Mouse (Mus musculus) ES-E14 (cell line): Measurements from ENCODE around the gene Tbpl1. TPM values are rescaled to one million over a fixed set of nuclear protein-coding genes. Genes with fewer than 3 reads are reported as not detected.

Experiments
- DNase-seq: peaks from one replicate; pipeline ENCODE4 v3.0.0-alpha.2; 2013; ENCODE audit warnings: low read depth, low spot score
- H3K27ac ChIP-seq: 2 replicates; pipeline ENCODE4 v1.5.1; 2012; ENCODE audit warnings: low read depth, mild to moderate bottlenecking, low read length, moderate library complexity, mixed read lengths; ENCODE audit not compliant: poor library complexity, insufficient read depth, severe bottlenecking
- H3K36me3 ChIP-seq: 2 replicates; pipeline ENCODE4 v1.6.1; 2012; ENCODE audit warnings: mild to moderate bottlenecking, low read length, moderate library complexity, mixed read lengths; ENCODE audit not compliant: control insufficient read depth, poor library complexity, insufficient read depth, severe bottlenecking
- H3K4me1 ChIP-seq, 2 experiments: fragments of 150-350 bp in 1 of 2; sonication (generic) in 1 of 2; 2 replicates each; pipeline ENCODE4 v1.6.1; 2012; ENCODE audit warnings: low read length in 2 of 2, mild to moderate bottlenecking in 1 of 2, mixed read lengths in 1 of 2; ENCODE audit not compliant: control insufficient read depth in 2 of 2, insufficient read depth in 2 of 2, poor library complexity in 1 of 2
- H3K4me3 ChIP-seq, 2 experiments: fragments of 150-350 bp in 1 of 2; sonication (generic) in 1 of 2; 2 replicates each; pipeline ENCODE4 v1.5.1; 2012; ENCODE audit warnings: low read length in 2 of 2, low read depth in 1 of 2, mild to moderate bottlenecking in 1 of 2, mixed read lengths in 1 of 2; ENCODE audit not compliant: insufficient read depth in 1 of 2, poor library complexity in 1 of 2, severe bottlenecking in 1 of 2
- H3K9ac ChIP-seq: 2 replicates; pipeline ENCODE4 v1.6.1; 2012; ENCODE audit warnings: low read depth, mild to moderate bottlenecking, low read length, mixed read lengths; ENCODE audit not compliant: poor library complexity, insufficient read depth, severe bottlenecking
- H3K9me3 ChIP-seq: fragments of 150-350 bp; sonication (generic); 2 replicates; pipeline ENCODE4 v1.6.1; 2012; ENCODE audit warnings: low read depth, mild to moderate bottlenecking, low read length; ENCODE audit not compliant: control insufficient read depth, insufficient read depth
- CHD2 ChIP-seq: IDR thresholded peaks from 2 replicates; pipeline ENCODE4 v1.6.1; 2014; ENCODE audit warnings: mild to moderate bottlenecking, low read depth, low read length, inconsistent platforms
- HCFC1 ChIP-seq: IDR thresholded peaks from 2 replicates; pipeline ENCODE4 v1.6.1; 2012; ENCODE audit warnings: low read length, inconsistent platforms, borderline replicate concordance; ENCODE audit not compliant: insufficient read depth
- MAFK ChIP-seq: IDR thresholded peaks from 2 replicates; pipeline ENCODE4 v1.6.1; 2014; ENCODE audit warnings: mild to moderate bottlenecking, low read depth, low read length, inconsistent platforms; ENCODE audit not compliant: insufficient read depth
- ZC3H11A ChIP-seq: IDR thresholded peaks from 2 replicates; pipeline ENCODE4 v1.6.1; 2012; ENCODE audit warnings: low read depth, mild to moderate bottlenecking, inconsistent platforms, low read length, borderline replicate concordance
- ZNF384 ChIP-seq: IDR thresholded peaks from 2 replicates; pipeline ENCODE4 v1.6.1; 2012; ENCODE audit warnings: low read depth, low read length, inconsistent platforms
- in situ Hi-C, 2 experiments: fragments of 600-800 bp; cut with MboI; formaldehyde crosslinking; loops; one replicate each; pipeline ENCODE4 v1.15.1; 2025; ENCODE audit warnings: low sequenced_read_pairs in 2 of 2, inconsistent platforms in 1 of 2; ENCODE audit not compliant: unreplicated experiment in 2 of 2
- total RNA-seq: library from RNA; depleted of rRNA; stranded (reverse); fragments of 300-350 nt; gene quantifications from 2 replicates; pipeline ENCODE4 v1.2.3, GENCODE M21; 2012

Gene Tbpl1
- total RNA-seq, 1 experiment, result 26.8 TPM

DNA sequence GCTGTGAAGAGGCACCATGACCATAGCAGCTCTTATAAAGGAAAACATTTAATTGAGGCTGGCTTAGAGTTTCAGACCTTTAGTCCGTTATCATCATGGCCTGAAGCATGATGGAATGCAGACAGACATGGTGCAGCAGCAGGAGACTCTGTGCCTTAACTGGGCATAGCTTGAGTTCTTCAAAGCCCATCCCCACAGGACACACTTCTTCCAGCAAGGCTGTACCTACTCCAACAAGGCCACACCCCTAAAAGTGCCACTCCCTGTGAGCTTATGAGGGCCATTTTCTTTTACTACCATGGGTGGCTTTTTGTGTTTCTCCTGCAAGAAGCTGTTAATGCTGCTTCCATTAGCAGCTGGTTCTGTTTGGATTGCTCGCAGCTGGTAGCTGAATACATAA, 43.7 kb upstream of the Tbpl1 start:
- TF ChIP-seq HCFC1 (no peak), CHD2 (no peak), ZNF384 (no peak), MAFK (no peak), ZC3H11A (no peak)
- no peak for DNase-seq
- H3K27ac ChIP-seq, result no peak overlapping the region
- no peak overlapping the region for H3K4me3 ChIP-seq
- H3K9ac ChIP-seq, result no peak overlapping the region
- no peaks in the 10 kb centered on the region for H3K36me3 ChIP-seq
- no peaks in the 10 kb centered on the region for H3K9me3 ChIP-seq
- H3K4me1 ChIP-seq, result no peaks in the 10 kb centered on the region
- in situ Hi-C loops, result loop anchor here in 1 of 2 experiments (25.0 kb wide), 1 partner anchor 312 kb away; no protein-coding TSS in a partner anchor

DNA sequence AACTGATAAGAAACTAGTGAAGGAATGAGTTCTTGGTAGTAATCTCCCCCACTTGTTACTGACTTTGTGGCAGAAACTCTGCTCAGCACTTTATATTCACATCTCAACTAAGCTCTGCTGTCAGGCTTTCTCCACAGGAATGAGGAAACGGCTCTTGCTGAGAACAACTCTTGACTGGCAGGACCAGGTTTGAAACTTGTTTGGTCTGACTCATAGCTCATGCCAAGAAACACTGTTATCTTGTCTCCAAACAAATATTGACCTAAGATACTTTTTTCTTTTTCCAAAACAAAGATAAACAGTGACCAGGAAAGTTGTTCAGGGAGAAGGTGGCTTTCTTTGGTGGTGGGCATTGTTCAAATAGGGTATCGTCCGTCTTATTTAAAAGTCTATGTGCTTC, 42.9 kb upstream of the Tbpl1 start:
- no peak overlapping the region for H3K4me3 ChIP-seq
- H3K4me1 ChIP-seq, result no peaks in the 10 kb centered on the region
- in situ Hi-C loops, result loop anchor here in 1 of 2 experiments (25.0 kb wide), 1 partner anchor 313 kb away; no protein-coding TSS in a partner anchor
- TF ChIP-seq CHD2, result no peak
- no peak for TF ChIP-seq MAFK
- no peak for TF ChIP-seq HCFC1
- TF ChIP-seq ZC3H11A, result no peak
- TF ChIP-seq ZNF384, result no peak
- H3K27ac ChIP-seq, result no peak overlapping the region
- H3K9ac ChIP-seq, result no peak overlapping the region
- no peaks in the 10 kb centered on the region for H3K36me3 ChIP-seq
- H3K9me3 ChIP-seq, result no peaks in the 10 kb centered on the region
- DNase-seq, result no peak

DNA sequence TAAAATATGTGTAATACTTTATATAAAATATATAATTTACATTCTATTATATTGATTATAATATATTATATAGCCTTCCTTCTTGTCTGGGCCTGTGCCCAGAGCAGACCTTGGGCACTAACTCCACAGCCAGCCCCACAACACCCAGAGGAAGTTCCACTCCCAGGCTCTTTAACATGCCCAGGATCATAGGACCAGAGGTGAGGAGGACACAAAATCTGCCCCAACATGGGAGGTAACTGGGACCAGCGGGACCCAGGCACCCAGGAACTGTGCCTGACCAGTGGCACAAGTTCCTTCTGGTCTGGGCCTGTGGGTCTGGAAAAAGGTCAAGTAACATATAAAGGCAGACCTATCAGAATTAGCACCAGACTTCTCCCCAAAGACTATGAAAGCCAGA, 22.5 kb upstream of the Tbpl1 start:
- TF ChIP-seq HCFC1 (no peak), ZC3H11A (no peak), ZNF384 (no peak), MAFK (no peak), CHD2 (no peak)

GRCm38 (mm10) chr10:22751175-22751682, 19.5 kb upstream of the Tbpl1 start:
- no peak overlapping the region for H3K4me3 ChIP-seq
- H3K27ac ChIP-seq, result no peak overlapping the region
- DNase-seq, result no peak
- H3K4me1 ChIP-seq, result peaks cover 0 to 2% of the 10 kb centered on the region in 2 experiments; a peak in 1 of 4 replicates
- TF ChIP-seq ZC3H11A (no peak), HCFC1 (no peak), ZNF384 (no peak), CHD2 (no peak), MAFK (no peak)
- no peak overlapping the region for H3K9ac ChIP-seq
- H3K9me3 ChIP-seq, result no peaks in the 10 kb centered on the region
- no peaks in the 10 kb centered on the region for H3K36me3 ChIP-seq
- in situ Hi-C loops, result no loop called here

More for the DNA sequence above, 22.5 kb upstream of the Tbpl1 start:
- no peak for DNase-seq
- in situ Hi-C loops, result no loop called here
- Histone ChIP-seq H3K4me1 (peaks cover 0 to 2% of the 10 kb centered on the region in 2 experiments; a peak in 1 of 4 replicates), H3K36me3 (no peaks in the 10 kb centered on the region), H3K9ac (no peak overlapping the region), H3K4me3 (no peak overlapping the region), H3K9me3 (no peaks in the 10 kb centered on the region), H3K27ac (no peak overlapping the region)
